Mouse (Mus musculus) lung, embryonic 16.5 days (tissue): Measurements from ENCODE around the gene Panx1. TPM values are rescaled to one million over a fixed set of nuclear protein-coding genes. Genes with fewer than 3 reads are reported as not detected.

ENCODE experiments used
- ATAC-seq: fragments of 200-750 bp; cut with Nextera tagmentation; 2 replicates; pipeline ENCODE4 v1.8.0; 2017; ENCODE audit warnings: low read depth, mild to moderate bottlenecking, moderate library complexity
- H3K27ac ChIP-seq: fragments of 300-500 bp; sonication (generic); 2 replicates; pipeline ENCODE4 v1.5.1; 2014; ENCODE audit warnings: mild to moderate bottlenecking, control low read depth, low read length
- H3K27me3 ChIP-seq: fragments of 300-500 bp; sonication (generic); 2 replicates; pipeline ENCODE4 v1.6.1; 2014; ENCODE audit warnings: low read depth, low read length, mixed read lengths; ENCODE audit not compliant: control insufficient read depth, insufficient read depth
- H3K36me3 ChIP-seq: fragments of 300-500 bp; sonication (generic); 2 replicates; pipeline ENCODE4 v1.6.1; 2014; ENCODE audit warnings: low read length; ENCODE audit not compliant: control insufficient read depth, insufficient read depth
- H3K4me1 ChIP-seq: fragments of 300-500 bp; sonication (generic); replicated peaks from 2 replicates; pipeline ENCODE4 v1.6.1; 2014; ENCODE audit warnings: low read length, mixed read lengths; ENCODE audit not compliant: control insufficient read depth, insufficient read depth
- H3K4me2 ChIP-seq: fragments of 300-500 bp; sonication (generic); 2 replicates; pipeline ENCODE4 v1.6.1; 2014; ENCODE audit warnings: low read depth, low read length, control low read depth
- H3K4me3 ChIP-seq: fragments of 300-500 bp; sonication (generic); 2 replicates; pipeline ENCODE4 v1.5.1; 2014; ENCODE audit warnings: mild to moderate bottlenecking, low read length, control low read depth
- H3K9ac ChIP-seq: fragments of 300-500 bp; sonication (generic); 2 replicates; pipeline ENCODE4 v1.6.1; 2014; ENCODE audit warnings: low read length, control low read depth
- H3K9me3 ChIP-seq: fragments of 300-500 bp; sonication (generic); 2 replicates; pipeline ENCODE4 v1.6.1; 2016; ENCODE audit warnings: low read length; ENCODE audit not compliant: control insufficient read depth
- WGBS: fragments of 180-500 bp; shearing (Covaris S2); extraction: QIAGEN DNeasy Blood & Tissue Kit; methylation state at CpG from one replicate; pipeline ENCODE4 v1.1.7; 2014; 5-methylcytosine and 5-hydroxymethylcytosine counted together
- polyA plus RNA-seq: library from polyadenylated mRNA; unstranded; fragments of >200 nt; fragmentation: Nextera tagmentation; extraction: Ambion mirVana; gene quantifications from 2 replicates; pipeline ENCODE4 v1.2.1, GENCODE M21; 2015

The Panx1 gene
- polyA plus RNA-seq, 1 experiment from 2014 or later = 27.3 TPM

DNA sequence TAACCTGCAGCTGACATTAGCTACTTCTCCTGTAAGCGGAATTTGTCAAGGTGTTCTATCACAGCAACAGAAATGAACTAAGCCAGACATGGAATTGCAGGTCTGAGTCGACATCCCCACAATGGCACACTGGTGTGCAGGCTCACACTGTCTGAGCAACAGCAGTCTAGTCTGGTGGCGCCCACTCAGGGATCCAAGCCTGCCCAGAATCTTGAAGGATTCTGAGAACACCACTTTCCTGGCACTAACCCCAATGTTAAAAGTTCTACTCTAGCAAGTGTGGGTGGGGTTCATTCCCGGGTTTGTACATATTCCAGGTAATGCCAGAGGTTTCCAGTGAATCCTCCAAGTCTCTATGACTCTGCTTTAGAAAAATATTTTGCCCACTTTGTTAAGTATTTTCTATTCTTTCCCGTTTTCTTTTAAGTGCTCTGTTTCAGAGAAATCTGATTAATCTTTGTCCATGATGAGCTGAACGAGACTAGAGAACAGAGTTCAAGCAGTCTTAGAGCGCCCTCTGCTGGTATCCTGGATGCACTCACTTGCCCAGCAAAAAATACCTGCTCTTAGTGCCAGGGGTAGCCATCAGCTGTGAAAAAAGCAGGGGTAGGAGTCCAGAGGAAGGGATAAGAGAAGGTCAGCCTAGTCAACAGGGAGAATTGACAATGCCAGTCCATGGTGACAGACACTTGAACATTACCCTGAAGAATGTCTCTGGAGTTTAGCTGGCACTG lies 29.9 kb downstream of the Panx1 start:
- Histone ChIP-seq H3K4me1 (no peaks in the 10 kb centered on the region), H3K4me2 (no peak overlapping the region), H3K36me3 (no peaks in the 10 kb centered on the region; the same call in 1 of the 2 replicates), H3K9ac (no peak overlapping the region), H3K27ac (no peak overlapping the region), H3K9me3 (no peaks in the 10 kb centered on the region), H3K4me3 (no peak overlapping the region), H3K27me3 (no peaks in the 10 kb centered on the region)
- 51% methylated on average over 7 of the region's 7 CpGs for WGBS
- ATAC-seq = no peak; the same call in 1 of the 2 replicates

DNA sequence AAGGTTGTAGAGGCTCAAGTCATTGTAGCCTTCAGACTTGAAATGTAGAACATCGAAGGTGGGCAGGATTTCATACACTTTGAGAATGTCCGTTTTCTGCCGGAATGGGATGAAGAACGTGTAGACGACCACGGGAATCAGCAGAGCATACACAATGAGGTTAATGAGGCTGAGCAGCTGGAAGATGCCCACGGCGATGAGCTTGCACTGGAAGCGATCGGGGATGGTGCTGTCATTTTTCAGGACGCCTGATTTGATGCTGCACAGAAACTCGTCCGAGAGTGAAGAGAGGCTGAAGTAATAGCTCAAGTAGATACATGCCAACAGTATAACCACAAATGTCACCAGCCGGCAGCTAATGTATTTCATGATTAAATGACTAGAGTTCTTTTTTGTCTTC lies 37.7 kb downstream of the Panx1 start:
- H3K9me3 ChIP-seq = no peaks in the 10 kb centered on the region
- no peak overlapping the region for H3K4me3 ChIP-seq
- H3K4me1 ChIP-seq = no peaks in the 10 kb centered on the region
- H3K27me3 ChIP-seq = no peaks in the 10 kb centered on the region
- no peak for ATAC-seq
- no peak overlapping the region for H3K27ac ChIP-seq
- H3K4me2 ChIP-seq = no peak overlapping the region
- 81% methylated on average over 14 of the region's 14 CpGs for WGBS
- no peak overlapping the region for H3K9ac ChIP-seq
- H3K36me3 ChIP-seq = no peaks in the 10 kb centered on the region; the same call in 1 of the 2 replicates

DNA sequence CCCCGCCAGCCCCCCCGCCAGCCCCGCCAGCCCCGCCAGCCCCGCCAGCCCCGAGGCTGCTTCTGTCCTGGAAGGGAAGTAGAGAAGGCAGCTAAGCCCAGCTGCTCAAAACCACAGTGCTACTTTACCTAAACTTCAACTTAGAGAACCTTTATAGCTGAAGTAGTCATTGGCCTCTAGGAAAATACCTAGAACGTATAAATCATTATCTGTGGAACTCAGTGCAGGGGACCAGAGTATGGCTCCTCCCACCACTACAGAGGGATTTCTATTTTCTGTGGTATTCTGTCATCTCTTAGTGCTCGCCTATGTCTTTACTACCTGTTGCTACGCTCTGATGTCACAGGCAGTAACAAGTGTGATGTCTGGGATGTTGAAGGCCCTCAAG lies 41.0 kb downstream of the Panx1 start:
- no peak for ATAC-seq
- H3K9ac ChIP-seq = no peak overlapping the region
- H3K36me3 ChIP-seq = no peaks in the 10 kb centered on the region; the same call in 1 of the 2 replicates
- H3K9me3 ChIP-seq = no peaks in the 10 kb centered on the region
- H3K4me3 ChIP-seq = no peak overlapping the region
- 56% methylated on average over 9 of the region's 9 CpGs for WGBS
- no peaks in the 10 kb centered on the region for H3K27me3 ChIP-seq
- H3K4me2 ChIP-seq = no peak overlapping the region
- H3K4me1 ChIP-seq = no peaks in the 10 kb centered on the region
- no peak overlapping the region for H3K27ac ChIP-seq

DNA sequence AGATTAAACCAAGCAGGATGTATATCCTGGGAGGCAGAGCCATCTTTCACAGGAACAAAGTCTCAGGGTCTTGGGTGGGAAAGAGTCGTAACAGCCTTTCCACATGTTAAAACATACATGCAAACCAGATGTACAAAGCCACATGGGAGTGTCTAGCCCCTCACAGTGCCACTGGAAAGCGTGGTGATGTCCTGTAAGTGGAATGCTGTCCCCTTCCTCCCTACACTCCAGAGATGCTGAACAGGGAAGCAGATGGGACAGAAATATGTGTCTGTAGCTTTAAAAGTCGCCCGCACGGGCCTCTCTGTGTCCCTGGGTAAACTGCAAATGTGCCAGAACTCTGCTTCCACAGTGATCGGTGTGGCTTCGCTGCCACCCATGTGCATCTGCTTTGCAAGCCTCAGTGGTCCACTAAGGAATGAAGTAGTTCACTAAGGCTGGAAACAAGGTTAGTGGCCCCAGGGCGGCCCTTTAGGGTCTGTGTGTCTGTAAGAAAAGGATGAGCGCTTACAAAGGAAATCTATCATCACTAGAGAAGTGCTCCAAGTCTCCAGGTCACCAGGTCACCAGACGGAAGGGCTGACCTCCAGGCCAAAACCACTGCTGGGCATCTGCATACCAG lies 41.5 kb downstream of the Panx1 start:
- no peak for ATAC-seq

DNA sequence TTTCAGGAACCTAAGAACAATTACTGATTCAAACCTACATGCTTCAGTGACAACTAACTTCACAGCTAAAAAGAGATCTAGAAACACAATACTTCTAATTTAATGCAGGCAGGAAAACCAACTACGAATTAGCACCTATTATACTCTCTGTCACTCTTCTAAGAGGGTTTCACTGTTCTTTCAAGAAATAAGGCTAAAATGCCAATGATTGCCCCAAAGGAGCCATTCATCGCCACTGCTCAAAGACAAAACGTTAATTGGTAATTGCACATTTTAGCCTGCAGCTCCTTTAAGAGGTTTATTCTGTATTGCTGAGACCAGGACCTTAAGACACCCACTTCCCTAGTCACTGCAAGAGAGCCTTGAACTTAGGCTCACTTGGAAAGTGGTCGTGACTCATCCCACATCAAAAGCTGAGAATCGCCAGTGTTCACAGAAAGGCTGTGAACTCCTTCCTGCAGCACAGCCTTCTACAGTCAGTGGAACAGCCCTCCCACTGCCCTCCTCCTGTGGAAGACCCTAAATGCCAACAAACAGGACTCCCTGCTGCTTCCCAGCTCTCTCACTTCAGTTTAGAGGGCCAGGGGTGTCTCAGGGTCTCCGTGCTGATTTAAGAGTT lies 42.2 kb downstream of the Panx1 start:
- no peak overlapping the region for H3K4me2 ChIP-seq
- H3K27me3 ChIP-seq = no peaks in the 10 kb centered on the region
- WGBS = 64% methylated on average over 6 of the region's 6 CpGs
- no peak overlapping the region for H3K4me3 ChIP-seq
- H3K36me3 ChIP-seq = no peaks in the 10 kb centered on the region; the same call in 1 of the 2 replicates
- no peak overlapping the region for H3K9ac ChIP-seq
- no peaks in the 10 kb centered on the region for H3K4me1 ChIP-seq
- no peak overlapping the region for H3K27ac ChIP-seq
- H3K9me3 ChIP-seq = no peaks in the 10 kb centered on the region
- ATAC-seq = no peak

More for the DNA sequence above, 41.5 kb downstream of the Panx1 start:
- Histone ChIP-seq H3K27ac (no peak overlapping the region), H3K9me3 (no peaks in the 10 kb centered on the region), H3K27me3 (no peaks in the 10 kb centered on the region), H3K9ac (no peak overlapping the region), H3K4me3 (no peak overlapping the region), H3K36me3 (no peaks in the 10 kb centered on the region; the same call in 1 of the 2 replicates), H3K4me1 (no peaks in the 10 kb centered on the region), H3K4me2 (no peak overlapping the region)
- 51% methylated on average over 10 of the region's 10 CpGs for WGBS

DNA sequence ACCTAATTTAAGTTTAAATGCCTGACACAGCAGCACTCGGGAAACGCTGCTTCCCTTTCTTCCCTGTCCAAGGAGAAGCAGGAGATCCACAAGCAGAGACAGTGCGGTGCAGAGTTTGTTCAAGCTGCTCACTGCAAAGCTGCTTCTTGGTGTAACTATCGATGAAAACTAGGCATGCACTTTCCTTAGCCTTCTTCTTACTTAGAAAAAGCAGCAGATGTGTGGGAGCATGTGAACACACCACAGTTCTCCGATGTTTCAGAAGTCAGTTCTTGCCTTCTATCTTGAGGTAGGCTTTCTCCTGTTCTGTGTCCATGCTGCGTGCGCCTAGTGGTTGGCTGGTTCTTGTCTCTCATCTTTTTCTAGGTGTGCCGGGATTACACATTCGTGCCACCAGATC lies 46.5 kb downstream of the Panx1 start:
- Histone ChIP-seq H3K36me3 (no peaks in the 10 kb centered on the region), H3K4me1 (no peaks in the 10 kb centered on the region), H3K4me3 (no peak overlapping the region), H3K27ac (no peak overlapping the region), H3K4me2 (no peak overlapping the region), H3K9ac (no peak overlapping the region), H3K27me3 (no peaks in the 10 kb centered on the region), H3K9me3 (no peaks in the 10 kb centered on the region)
- ATAC-seq = no peak
- WGBS = 89% methylated on average over 9 of the region's 9 CpGs

DNA sequence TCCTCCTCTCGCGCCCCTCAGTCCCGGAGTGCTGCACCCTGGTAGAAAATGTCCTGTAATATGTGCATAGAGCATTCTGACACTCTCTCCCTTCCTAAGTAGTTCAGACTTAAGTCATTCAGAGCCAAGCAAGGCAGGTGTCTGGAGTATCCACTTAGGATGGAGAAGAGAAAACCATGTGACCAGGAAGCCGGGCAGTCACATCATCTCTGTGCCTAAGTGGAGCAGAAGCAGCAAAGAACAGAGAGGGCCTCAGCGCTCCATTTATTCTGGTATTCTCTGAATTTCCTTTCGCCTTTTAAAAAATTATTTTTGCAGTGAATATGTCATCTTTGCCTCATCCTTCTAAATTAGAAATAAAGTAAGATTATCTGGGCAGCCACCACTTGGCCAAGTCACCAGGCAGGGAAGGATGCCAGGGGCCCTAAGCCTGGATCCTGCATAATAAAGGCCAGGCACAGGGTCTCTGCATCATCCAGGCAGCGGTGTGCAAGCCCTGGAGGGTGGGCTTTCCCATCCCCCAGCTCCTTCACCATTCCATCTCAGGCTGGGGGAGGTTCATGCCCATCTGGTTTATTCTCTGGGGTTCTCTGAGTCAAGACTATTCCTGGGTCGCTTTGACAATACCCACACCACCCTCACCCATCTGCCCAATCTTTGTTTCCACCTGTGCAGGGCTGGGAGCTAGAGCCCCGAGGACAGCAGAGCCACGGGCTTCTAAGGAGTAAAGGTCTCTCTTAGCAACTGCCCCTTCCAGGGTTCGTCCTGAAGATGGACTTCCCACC lies 47.8 kb downstream of the Panx1 start:
- no peaks in the 10 kb centered on the region for H3K4me1 ChIP-seq
- no peak overlapping the region for H3K9ac ChIP-seq
- H3K27ac ChIP-seq = no peak overlapping the region
- WGBS = 80% methylated on average over 11 of the region's 11 CpGs
- no peak for ATAC-seq
- H3K27me3 ChIP-seq = no peaks in the 10 kb centered on the region
- H3K4me2 ChIP-seq = no peak overlapping the region
- no peaks in the 10 kb centered on the region for H3K36me3 ChIP-seq
- H3K4me3 ChIP-seq = no peak overlapping the region
- no peaks in the 10 kb centered on the region for H3K9me3 ChIP-seq

DNA sequence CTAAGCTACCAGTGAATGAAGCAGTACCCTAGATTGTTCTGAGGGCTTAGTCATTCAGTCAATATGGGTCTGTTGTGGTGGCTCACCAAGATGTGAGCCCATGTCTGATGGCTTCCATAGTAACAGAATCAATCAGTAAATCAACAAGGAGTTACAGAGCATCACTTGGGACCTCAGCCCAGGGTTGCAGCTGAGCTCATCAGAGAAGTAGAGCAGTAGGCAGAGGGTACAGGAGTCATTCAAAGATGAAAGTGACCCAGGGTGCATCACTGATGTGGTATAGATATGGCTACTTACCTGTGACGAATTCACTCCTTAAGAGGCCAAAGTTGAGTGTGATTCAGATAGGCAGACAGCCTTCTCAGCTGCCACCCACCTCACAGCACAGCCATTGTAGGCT lies 49.8 kb downstream of the Panx1 start:
- H3K27ac ChIP-seq = no peak overlapping the region
- H3K9me3 ChIP-seq = no peaks in the 10 kb centered on the region
- no peaks in the 10 kb centered on the region for H3K4me1 ChIP-seq
- H3K36me3 ChIP-seq = no peaks in the 10 kb centered on the region
- H3K4me3 ChIP-seq = no peak overlapping the region
- no peak overlapping the region for H3K9ac ChIP-seq
- no peaks in the 10 kb centered on the region for H3K27me3 ChIP-seq
- no peak for ATAC-seq
- 43% methylated on average over 1 of the region's 1 CpGs for WGBS
- no peak overlapping the region for H3K4me2 ChIP-seq
